Mouse (Mus musculus): ENCODE measurements around the gene Upk1b. TPM values are rescaled to one million over a fixed set of nuclear protein-coding genes. Genes with fewer than 3 reads are reported as not detected.
A peak's percentile ranks its signal among the peaks of the same experiment; 100 is the strongest.

Upk1b gene
- polyA plus RNA-seq, 1 experiment, result 68.1 TPM

DNA sequence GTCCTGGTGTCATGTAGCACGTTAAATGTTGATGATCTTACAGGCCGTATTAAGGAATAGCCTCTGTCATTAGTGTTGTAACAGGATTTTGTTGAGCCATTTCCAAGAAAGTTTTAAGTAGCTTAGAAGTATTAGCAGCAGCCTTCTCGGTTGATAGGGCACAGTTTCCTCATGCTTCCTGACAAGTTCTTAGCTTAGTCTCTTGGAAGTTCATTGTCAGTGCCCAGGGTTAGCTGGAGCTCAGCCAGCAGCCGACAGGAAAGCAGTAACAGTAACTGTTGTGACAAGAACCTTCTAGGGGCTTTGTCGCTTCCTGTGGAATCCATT is 44.0 kb downstream of the Upk1b start:
- H3K4me1 ChIP-seq (ENCODE audit: control insufficient read depth, insufficient read depth, low read length), result peaks cover 21% of the 10 kb centered on the region
- no peak for DNase-seq
- 11% methylated on average over 5 of the region's 5 CpGs for WGBS
- H3K4me3 ChIP-seq (replicated peaks; ENCODE audit: extremely low read depth, low read depth, low read length), result no peak overlapping the region
- TF ChIP-seq CTCF (IDR thresholded peaks at IDR 0.05; ENCODE audit: insufficient read depth, low read length), result no peak
- TF ChIP-seq POLR2A (IDR thresholded peaks at IDR 0.05; ENCODE audit: borderline replicate concordance, extremely low read depth, low read depth, low read length), result no peak

DNA sequence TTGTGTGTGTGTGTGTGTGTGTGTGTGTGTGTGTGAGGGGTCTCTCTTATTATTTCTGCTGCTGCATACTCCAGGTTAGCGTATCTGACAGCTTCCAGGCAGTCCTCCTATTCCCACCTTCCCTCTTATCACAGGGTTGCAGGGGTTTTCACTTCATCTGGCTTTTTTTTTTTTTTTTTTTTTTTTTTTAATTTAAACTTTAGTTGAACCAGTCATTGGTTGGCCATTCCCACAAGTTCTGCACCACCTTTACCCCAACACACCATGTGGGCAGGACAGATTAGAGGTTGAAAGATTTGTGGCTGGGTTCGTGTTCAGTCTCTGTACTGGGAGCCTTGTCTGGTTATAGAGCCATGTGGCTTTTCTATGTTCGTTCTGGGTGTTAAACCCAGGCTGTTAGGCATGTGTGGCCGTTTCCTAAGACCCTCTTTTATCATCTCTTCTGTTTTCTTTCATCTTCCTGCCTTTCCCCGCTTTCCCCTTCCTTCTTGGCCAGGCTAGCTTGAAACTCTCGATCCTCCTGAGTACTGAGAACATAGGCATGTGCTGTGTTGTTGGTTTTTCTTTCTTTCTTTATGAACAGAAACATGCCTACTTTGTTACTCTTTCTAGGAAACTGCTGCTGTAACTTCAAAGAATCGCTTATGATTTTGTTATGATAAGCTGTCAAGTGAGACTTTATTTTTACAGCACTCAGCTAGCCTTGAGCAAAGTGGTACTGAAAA is 44.5 kb downstream of the Upk1b start:
- peaks cover 23% of the 10 kb centered on the region for H3K4me1 ChIP-seq (ENCODE audit: control insufficient read depth, insufficient read depth, low read length)
- H3K4me3 ChIP-seq (replicated peaks; ENCODE audit: extremely low read depth, low read depth, low read length), result no peak overlapping the region
- WGBS, result 30% methylated on average over 7 of the region's 7 CpGs
- TF ChIP-seq CTCF (IDR thresholded peaks at IDR 0.05; ENCODE audit: insufficient read depth, low read length), result no peak
- no peak for TF ChIP-seq POLR2A (IDR thresholded peaks at IDR 0.05; ENCODE audit: borderline replicate concordance, extremely low read depth, low read depth, low read length)
- DNase-seq, result peak; percentile 2

DNA sequence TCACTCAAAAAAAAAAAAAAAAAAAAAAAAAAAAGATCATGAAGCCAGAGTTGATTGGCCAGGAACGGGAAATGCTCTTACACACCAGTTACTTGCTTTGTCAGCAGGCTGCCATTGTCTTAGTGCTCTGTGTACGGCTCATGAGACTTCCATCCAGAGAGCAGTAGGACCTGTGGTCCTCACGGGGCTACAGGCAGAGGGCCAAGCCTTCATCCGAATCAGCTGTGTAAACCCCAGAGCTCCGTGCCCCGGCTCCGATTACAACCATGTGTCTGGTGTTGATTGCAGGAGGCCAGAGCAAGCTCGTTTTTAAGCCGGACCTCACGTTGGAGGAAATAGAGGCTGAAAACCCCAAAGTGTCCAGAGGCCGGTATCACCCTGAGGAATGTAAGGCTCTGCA is 46.5 kb downstream of the Upk1b start:
- 55% methylated on average over 11 of the region's 11 CpGs for WGBS
- Histone ChIP-seq H3K4me3 (replicated peaks; ENCODE audit: extremely low read depth, low read depth, low read length) (no peak overlapping the region), H3K4me1 (ENCODE audit: control insufficient read depth, insufficient read depth, low read length) (peaks cover 23% of the 10 kb centered on the region)
- peak; percentile 2 for DNase-seq
- TF ChIP-seq POLR2A (IDR thresholded peaks at IDR 0.05; ENCODE audit: borderline replicate concordance, extremely low read depth, low read depth, low read length) (no peak), CTCF (IDR thresholded peaks at IDR 0.05; ENCODE audit: insufficient read depth, low read length) (no peak)

DNA sequence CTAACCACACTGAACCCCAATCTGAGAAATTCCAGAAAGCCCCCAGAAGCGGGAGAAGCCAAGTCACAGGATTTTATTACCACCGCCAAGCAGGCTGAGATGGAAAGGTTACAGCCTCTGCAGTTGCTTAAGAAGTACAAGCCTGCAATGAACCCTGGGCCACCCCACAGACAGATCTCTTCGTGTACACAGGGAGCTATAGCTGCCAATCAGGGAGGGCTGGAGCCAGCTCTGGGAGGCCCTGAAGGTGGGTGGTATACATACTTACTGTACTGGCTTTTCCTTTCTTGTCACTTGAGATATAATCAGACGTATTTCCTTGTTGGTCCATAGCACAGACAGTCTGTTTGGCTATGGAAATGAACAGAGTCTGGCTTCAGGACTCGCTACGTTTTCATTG is 49.3 kb downstream of the Upk1b start:
- Histone ChIP-seq H3K4me1 (ENCODE audit: control insufficient read depth, insufficient read depth, low read length) (peaks cover 13% of the 10 kb centered on the region), H3K4me3 (replicated peaks; ENCODE audit: extremely low read depth, low read depth, low read length) (no peak overlapping the region)
- WGBS, result 59% methylated on average over 6 of the region's 6 CpGs
- DNase-seq, result peak; percentile 2
- TF ChIP-seq CTCF (IDR thresholded peaks at IDR 0.05; ENCODE audit: insufficient read depth, low read length) (no peak), POLR2A (IDR thresholded peaks at IDR 0.05; ENCODE audit: borderline replicate concordance, extremely low read depth, low read depth, low read length) (no peak)

DNA sequence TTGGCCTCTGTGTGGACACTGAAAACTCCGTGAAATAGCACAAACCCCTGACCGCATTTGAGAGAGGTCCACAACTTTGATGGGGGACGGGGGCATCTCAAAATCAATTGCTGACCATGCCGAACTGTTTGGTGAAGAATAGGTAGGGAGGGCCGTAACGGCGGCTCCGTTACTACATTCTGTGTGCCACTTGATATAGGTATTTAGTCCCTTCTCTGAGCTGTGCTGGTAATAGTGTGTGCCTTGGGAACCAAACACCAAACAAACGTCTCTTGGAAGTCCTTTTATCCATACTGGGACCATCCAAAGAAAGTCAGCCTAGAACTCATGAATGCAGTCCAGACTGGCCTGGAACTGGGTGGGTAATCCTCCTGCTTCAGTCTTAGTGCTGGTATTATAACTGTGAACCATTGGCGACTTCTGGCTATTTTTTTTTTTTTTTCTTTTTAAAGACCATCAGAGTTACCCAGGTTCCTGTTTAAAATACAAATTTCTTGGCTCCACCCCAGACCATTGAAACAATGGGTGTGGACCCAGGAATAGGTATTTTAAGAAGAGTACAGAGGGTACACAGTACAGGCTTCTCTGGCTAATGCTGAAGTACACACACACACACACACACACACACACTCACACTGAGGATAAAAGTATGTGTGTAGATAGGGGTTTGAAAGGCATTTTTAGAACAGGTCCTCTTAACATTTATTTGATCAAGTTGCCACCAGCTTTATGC is 56.0 kb downstream of the Upk1b start:
- H3K4me1 ChIP-seq (ENCODE audit: control insufficient read depth, insufficient read depth, low read length), result peaks cover 9% of the 10 kb centered on the region
- peak overlapping the region; percentile 2 for H3K4me3 ChIP-seq (replicated peaks; ENCODE audit: extremely low read depth, low read depth, low read length)
- peak; percentile 5 for DNase-seq
- TF ChIP-seq CTCF (IDR thresholded peaks at IDR 0.05; ENCODE audit: insufficient read depth, low read length) (no peak), POLR2A (IDR thresholded peaks at IDR 0.05; ENCODE audit: borderline replicate concordance, extremely low read depth, low read depth, low read length) (no peak)
- WGBS, result 75% methylated on average over 10 of the region's 10 CpGs

DNA sequence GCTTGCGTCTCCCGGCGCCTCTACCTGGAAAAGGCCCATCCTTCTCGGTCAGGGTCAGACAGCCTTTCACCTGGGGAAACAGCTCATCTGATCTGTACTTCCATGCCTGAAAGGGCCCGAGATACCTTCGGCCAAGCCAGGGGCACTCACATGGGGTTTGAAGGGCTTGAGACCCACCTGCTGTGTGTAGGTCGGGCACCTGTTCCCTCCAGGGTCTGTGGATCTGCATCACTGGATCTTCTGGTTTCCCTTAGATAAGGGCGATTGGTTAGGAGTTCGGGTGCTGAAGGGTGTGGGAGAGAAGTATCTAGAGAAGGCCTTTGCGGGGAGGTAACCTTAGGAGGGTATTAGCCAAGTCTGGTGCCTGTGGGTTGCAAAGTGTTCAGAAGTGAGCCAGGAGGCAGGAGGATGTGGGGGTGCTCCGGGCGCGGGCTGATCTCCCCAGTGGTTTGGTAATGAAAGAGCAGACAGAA is 57.4 kb downstream of the Upk1b start:
- peaks cover 9% of the 10 kb centered on the region for H3K4me1 ChIP-seq (ENCODE audit: control insufficient read depth, insufficient read depth, low read length)
- DNase-seq, result peak; percentile 59
- TF ChIP-seq POLR2A (IDR thresholded peaks at IDR 0.05; ENCODE audit: borderline replicate concordance, extremely low read depth, low read depth, low read length) (no peak), CTCF (IDR thresholded peaks at IDR 0.05; ENCODE audit: insufficient read depth, low read length) (no peak)
- peak overlapping the region; percentile 97 for H3K4me3 ChIP-seq (replicated peaks; ENCODE audit: extremely low read depth, low read depth, low read length)
- WGBS, result under 1% methylated on average over 13 of the region's 13 CpGs

DNA sequence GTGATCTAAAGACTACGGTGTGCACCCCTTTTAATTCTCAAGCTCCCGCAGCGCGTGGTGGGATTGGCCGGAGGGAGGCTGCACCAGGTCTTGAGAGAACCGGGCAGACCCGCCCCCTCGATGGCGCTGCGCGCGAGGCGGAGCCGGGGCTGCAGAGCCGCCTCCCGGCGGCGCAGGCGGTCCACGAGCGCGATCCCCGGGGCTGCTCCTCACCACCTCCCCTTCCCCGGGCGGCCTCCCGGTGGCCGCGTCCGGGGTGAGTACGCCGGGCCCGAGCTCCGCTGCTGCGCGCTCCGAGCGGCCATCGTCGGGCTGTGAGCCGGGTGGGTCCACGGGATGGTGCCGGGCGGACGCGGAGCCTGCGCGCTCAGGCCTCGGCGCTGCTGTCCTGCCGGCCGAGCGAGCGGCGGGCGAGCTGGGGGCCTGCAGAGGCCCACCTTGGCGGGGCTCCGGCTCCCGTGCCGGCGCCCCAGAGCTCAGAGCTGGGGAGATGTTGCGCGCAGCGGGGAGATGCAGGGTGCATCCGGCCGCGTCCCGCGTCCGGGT is 57.9 kb downstream of the Upk1b start, which contains the start of gene B4galt4:
Gene B4galt4, plus strand, starts transcription at position 152 of the 546 bp plus-strand sequence.
- Histone ChIP-seq H3K4me3 (replicated peaks; ENCODE audit: extremely low read depth, low read depth, low read length) (peak within 1 kb of the TSS; percentile 97), H3K4me1 (ENCODE audit: control insufficient read depth, insufficient read depth, low read length) (peaks cover 9% of the 10 kb centered on the region)
- peak; percentile 79 for DNase-seq
- WGBS, result under 1% methylated on average over 69 of the region's 69 CpGs
- TF ChIP-seq CTCF (IDR thresholded peaks at IDR 0.05; ENCODE audit: insufficient read depth, low read length), result no peak
- peak; percentile 66; the same call in 1 of the 2 replicates for TF ChIP-seq POLR2A (IDR thresholded peaks at IDR 0.05; ENCODE audit: borderline replicate concordance, extremely low read depth, low read depth, low read length)

DNA sequence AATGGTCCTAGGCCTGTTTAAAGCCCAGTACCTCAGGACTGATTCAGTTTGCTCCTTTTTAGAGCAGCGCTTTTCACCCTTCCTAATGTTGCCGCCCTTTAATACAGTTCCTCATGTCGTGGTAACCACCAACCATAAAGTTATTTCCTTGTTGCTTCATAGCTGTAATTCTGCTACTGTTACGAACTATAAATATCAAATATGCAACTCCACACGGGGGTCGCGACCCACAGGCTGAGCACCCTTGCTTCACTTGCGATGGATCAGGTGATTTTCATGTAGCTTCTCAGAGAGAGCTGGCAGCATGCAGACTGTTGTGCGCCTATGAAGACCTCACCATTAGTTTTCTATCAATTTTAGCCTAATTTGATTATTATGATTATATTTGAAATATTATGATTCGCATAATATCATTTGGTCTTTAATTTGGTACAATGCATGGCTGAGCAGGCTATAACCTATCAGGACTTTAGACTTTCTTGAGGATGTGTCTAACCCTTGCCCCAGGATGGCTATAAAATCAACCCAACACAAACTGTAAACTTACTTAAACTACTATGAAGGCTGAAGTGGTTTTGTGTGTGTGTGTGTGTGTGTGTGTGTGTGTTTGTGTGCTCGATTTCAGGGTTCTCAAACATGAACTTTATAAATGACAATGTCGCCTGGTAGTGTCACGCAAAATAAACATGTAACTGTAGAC is 58.8 kb downstream of the Upk1b start:
- Histone ChIP-seq H3K4me1 (ENCODE audit: control insufficient read depth, insufficient read depth, low read length) (peaks cover 9% of the 10 kb centered on the region), H3K4me3 (replicated peaks; ENCODE audit: extremely low read depth, low read depth, low read length) (peak overlapping the region; percentile 97)
- 72% methylated on average over 13 of the region's 13 CpGs for WGBS
- peak; percentile 2 for DNase-seq
- TF ChIP-seq POLR2A (IDR thresholded peaks at IDR 0.05; ENCODE audit: borderline replicate concordance, extremely low read depth, low read depth, low read length), result no peak
- TF ChIP-seq CTCF (IDR thresholded peaks at IDR 0.05; ENCODE audit: insufficient read depth, low read length), result no peak

DNA sequence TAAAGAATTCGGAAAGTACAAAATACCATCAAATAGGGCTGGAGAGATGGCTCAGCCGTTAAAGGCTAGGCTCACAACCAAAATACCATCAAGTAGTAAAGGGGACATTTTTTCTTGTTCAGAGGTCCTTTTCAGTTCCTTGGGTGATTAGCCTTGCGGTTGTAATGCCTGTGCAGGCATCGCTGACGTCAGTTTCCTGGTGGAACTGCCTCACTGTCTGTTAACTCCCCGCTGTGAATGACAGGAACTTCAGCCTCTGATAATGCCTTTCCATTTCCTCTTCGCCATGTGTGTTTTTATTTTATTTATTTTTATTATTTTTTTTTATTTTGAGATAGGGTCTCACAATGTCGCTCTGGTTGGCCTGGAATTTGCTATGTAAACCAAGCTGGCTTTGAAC is 69.2 kb downstream of the Upk1b start:
- 24% methylated on average over 8 of the region's 8 CpGs for WGBS
- H3K4me3 ChIP-seq (replicated peaks; ENCODE audit: extremely low read depth, low read depth, low read length), result no peak overlapping the region
- peak; percentile 3 for DNase-seq

More for the DNA sequence above, 69.2 kb downstream of the Upk1b start:
- TF ChIP-seq POLR2A (IDR thresholded peaks at IDR 0.05; ENCODE audit: borderline replicate concordance, extremely low read depth, low read depth, low read length) (no peak), CTCF (IDR thresholded peaks at IDR 0.05; ENCODE audit: insufficient read depth, low read length) (no peak)
- peaks cover 12% of the 10 kb centered on the region for H3K4me1 ChIP-seq (ENCODE audit: control insufficient read depth, insufficient read depth, low read length)

Data from lung, adult 2 months (tissue).